Mouse (Mus musculus) telencephalon, adult 2 months (tissue): ENCODE results near the gene Ufc1.

Experiments
- DNase-seq: peaks from one replicate; pipeline ENCODE4 v3.0.0-alpha.2; 2011; ENCODE audit warnings: low read depth, low spot score

Ufc1 gene

GRCm38 (mm10) chr1:171287136-171288081 is 7.4 kb downstream of the Ufc1 start, which contains the start of gene Usp21:
TSS of gene Usp21 (minus strand) at chr1:171287991.
- DNase-seq = peak; percentile 90

GRCm38 (mm10) chr1:171286517-171286916 is 8.3 kb downstream of the Ufc1 start:
- no peak for DNase-seq

- DNase-seq = no peak
Observed at GRCm38 (mm10) chr1:171285096-171285892, 9.5 kb downstream of the Ufc1 start.

GRCm38 (mm10) chr1:171284491-171284890 is 10.3 kb downstream of the Ufc1 start:
- DNase-seq = no peak

- no peak for DNase-seq
Observed at GRCm38 (mm10) chr1:171283188-171284160, 11.3 kb downstream of the Ufc1 start.

GRCm38 (mm10) chr1:171282086-171282805 is 12.6 kb downstream of the Ufc1 start:
- DNase-seq = no peak

GRCm38 (mm10) chr1:171281528-171281923 is 13.3 kb downstream of the Ufc1 start:
- DNase-seq = peak; percentile 61

GRCm38 (mm10) chr1:171280916-171281527 is 13.8 kb downstream of the Ufc1 start, which contains the start of gene Ppox:
TSS of gene Ppox (minus strand) at chr1:171281186.
- DNase-seq = peak; percentile 99

GRCm38 (mm10) chr1:171280250-171280915 is 14.4 kb downstream of the Ufc1 start:
- no peak for DNase-seq

- no peak for DNase-seq
Observed at GRCm38 (mm10) chr1:171279721-171280120, 15.1 kb downstream of the Ufc1 start.

GRCm38 (mm10) chr1:171279012-171279705 is 15.7 kb downstream of the Ufc1 start:
- DNase-seq = no peak

GRCm38 (mm10) chr1:171278436-171278835 is 16.4 kb downstream of the Ufc1 start:
- no peak for DNase-seq

GRCm38 (mm10) chr1:171277736-171278135 is 17.1 kb downstream of the Ufc1 start:
- no peak for DNase-seq

- DNase-seq = no peak
Observed at GRCm38 (mm10) chr1:171276110-171276748, 18.6 kb downstream of the Ufc1 start.

- DNase-seq = no peak
Observed at GRCm38 (mm10) chr1:171275144-171275734, 19.6 kb downstream of the Ufc1 start.

GRCm38 (mm10) chr1:171274171-171274570 is 20.7 kb downstream of the Ufc1 start:
- no peak for DNase-seq

- no peak for DNase-seq
Observed at GRCm38 (mm10) chr1:171272086-171272485, 22.7 kb downstream of the Ufc1 start.

- no peak for DNase-seq
Observed at GRCm38 (mm10) chr1:171271622-171272021, 23.2 kb downstream of the Ufc1 start.
